In genomic region chr12:83586628-83587027, GRCm38 (mm10) we compare ENCODE assay signal across 22 mouse cellular contexts.
"Had no signal": no experiment of that assay in that cellular context is flagged by ENCODE, and none has a peak within 500 bp of the region (broad histone marks: within the 10 kb centered on the region; RNA-seq: fewer than 3 reads in every experiment).

No protein-coding gene starts in this region.

- DNase-seq: liver, postnatal 0 days; lung, adult 2 months; lung, postnatal 14 days; lung, postnatal 36 days; retina, postnatal 1 day; right cerebral cortex, adult 18-20 months; right cerebral cortex, postnatal 25 days; right cerebral cortex, postnatal 4 days; spleen, adult 18-20 months; thymus, adult 18-20 months; thymus, postnatal 14 days; thymus, postnatal 36 days had no signal

- H3K27ac ChIP-seq: lung, embryonic 15.5 days; macrophage; midbrain, embryonic 13.5 days; midbrain, embryonic 15.5 days; neural tube, embryonic 13.5 days; neural tube, embryonic 15.5 days had no signal

- H3K4me1 ChIP-seq: lung, embryonic 15.5 days; midbrain, embryonic 15.5 days; neural tube, embryonic 15.5 days had no signal

- H3K9me3 ChIP-seq: lung, embryonic 15.5 days; megakaryocyte, embryonic 14.5 days; midbrain, embryonic 13.5 days; midbrain, embryonic 15.5 days; neural tube, embryonic 13.5 days; neural tube, embryonic 15.5 days had no signal

- H3K9ac ChIP-seq: liver, postnatal 0 days; lung, embryonic 15.5 days; midbrain, embryonic 13.5 days; midbrain, embryonic 15.5 days; neural tube, embryonic 13.5 days; neural tube, embryonic 15.5 days had no signal

- H3K27me3 ChIP-seq: lung, embryonic 15.5 days; megakaryocyte, embryonic 14.5 days; midbrain, embryonic 13.5 days; midbrain, embryonic 15.5 days; neural tube, embryonic 13.5 days; neural tube, embryonic 15.5 days had no signal

- H3K4me2 ChIP-seq: lung, embryonic 15.5 days; midbrain, embryonic 11.5 days; midbrain, embryonic 13.5 days; midbrain, embryonic 15.5 days; neural tube, embryonic 13.5 days; neural tube, embryonic 15.5 days had no signal

- ATAC-seq: liver, postnatal 0 days; lung, postnatal 0 days; midbrain, embryonic 13.5 days; midbrain, embryonic 15.5 days had no signal

- H3K4me3 ChIP-seq: lung, embryonic 15.5 days; megakaryocyte, embryonic 14.5 days; midbrain, embryonic 13.5 days; midbrain, embryonic 15.5 days; myocyte; neural tube, embryonic 13.5 days; neural tube, embryonic 15.5 days had no signal
